Mouse (Mus musculus): ENCODE measurements around the gene Psmf1. TPM values are rescaled to one million over a fixed set of nuclear protein-coding genes. Genes with fewer than 3 reads are reported as not detected.

Psmf1 gene
- 45.8 and 46.8 TPM in 2 replicates for polyA plus RNA-seq (2014; fragmentation: Nextera tagmentation; extraction: Ambion mirVana)

GRCm38 (mm10) chr2:151743845-151744244, at the start of gene Psmf1:
TSS of gene Psmf1 (minus strand) at chr2:151744186.
- H3K27me3 ChIP-seq (ENCODE audit: control insufficient read depth, insufficient read depth, low read length) = no peaks in the 10 kb centered on the region
- H3K9ac ChIP-seq (replicated peaks; ENCODE audit: low read length) = no peak within 1 kb of the TSS
- ATAC-seq (replicated peaks; ENCODE audit: insufficient number of reproducible peaks, low FRiP score, low TSS enrichment, low read depth) (no peak), DNase-seq (ENCODE audit: low spot score) (no peak)
- no peak within 1 kb of the TSS for H3K4me3 ChIP-seq (ENCODE audit: low read depth, low read length)
- no peaks in the 10 kb centered on the region for H3K36me3 ChIP-seq (replicated peaks; ENCODE audit: control insufficient read depth, insufficient read depth, low read depth, low read length)
- no peaks in the 10 kb centered on the region for H3K9me3 ChIP-seq (replicated peaks; ENCODE audit: control insufficient read depth, low read length)
- no peaks in the 10 kb centered on the region; the same call in 1 of the 2 replicates for H3K4me1 ChIP-seq (ENCODE audit: control insufficient read depth, insufficient read depth, low read length)
- H3K27ac ChIP-seq (replicated peaks; ENCODE audit: low read depth, low read length) = no peak within 1 kb of the TSS
- H3K4me2 ChIP-seq (ENCODE audit: low read depth, low read length) = no peak within 1 kb of the TSS

GRCm38 (mm10) chr2:151791156-151791555, 47.2 kb upstream of the Psmf1 start:
- no peaks in the 10 kb centered on the region for H3K27me3 ChIP-seq (ENCODE audit: control insufficient read depth, insufficient read depth, low read length)
- H3K9me3 ChIP-seq (replicated peaks; ENCODE audit: control insufficient read depth, low read length) = no peaks in the 10 kb centered on the region
- no peak overlapping the region for H3K27ac ChIP-seq (replicated peaks; ENCODE audit: low read depth, low read length)
- H3K9ac ChIP-seq (replicated peaks; ENCODE audit: low read length) = no peak overlapping the region
- H3K4me2 ChIP-seq (ENCODE audit: low read depth, low read length) = no peak overlapping the region
- peaks cover 4% of the 10 kb centered on the region for H3K4me1 ChIP-seq (ENCODE audit: control insufficient read depth, insufficient read depth, low read length)
- 62% methylated on average over 5 of the region's 5 CpGs for WGBS
- H3K36me3 ChIP-seq (replicated peaks; ENCODE audit: control insufficient read depth, insufficient read depth, low read depth, low read length) = no peaks in the 10 kb centered on the region
- DNase-seq (ENCODE audit: low spot score) (no peak), ATAC-seq (replicated peaks; ENCODE audit: insufficient number of reproducible peaks, low FRiP score, low TSS enrichment, low read depth) (no peak)
- H3K4me3 ChIP-seq (ENCODE audit: low read depth, low read length) = no peak overlapping the region

GRCm38 (mm10) chr2:151790169-151790568, 46.2 kb upstream of the Psmf1 start:
- H3K27ac ChIP-seq (replicated peaks; ENCODE audit: low read depth, low read length) = no peak overlapping the region
- H3K4me3 ChIP-seq (ENCODE audit: low read depth, low read length) = no peak overlapping the region
- DNase-seq (ENCODE audit: low spot score) = peak; percentile 69
- no peaks in the 10 kb centered on the region for H3K27me3 ChIP-seq (ENCODE audit: control insufficient read depth, insufficient read depth, low read length)
- H3K9me3 ChIP-seq (replicated peaks; ENCODE audit: control insufficient read depth, low read length) = no peaks in the 10 kb centered on the region
- H3K9ac ChIP-seq (replicated peaks; ENCODE audit: low read length) = no peak overlapping the region
- ATAC-seq (replicated peaks; ENCODE audit: insufficient number of reproducible peaks, low FRiP score, low TSS enrichment, low read depth) = no peak
- peaks cover 4% of the 10 kb centered on the region for H3K4me1 ChIP-seq (ENCODE audit: control insufficient read depth, insufficient read depth, low read length)
- no peak overlapping the region for H3K4me2 ChIP-seq (ENCODE audit: low read depth, low read length)
- 39% methylated on average over 7 of the region's 7 CpGs for WGBS
- H3K36me3 ChIP-seq (replicated peaks; ENCODE audit: control insufficient read depth, insufficient read depth, low read depth, low read length) = no peaks in the 10 kb centered on the region

GRCm38 (mm10) chr2:151788221-151788977, 44.4 kb upstream of the Psmf1 start:
- Histone ChIP-seq H3K9me3 (replicated peaks; ENCODE audit: control insufficient read depth, low read length) (no peaks in the 10 kb centered on the region), H3K4me1 (ENCODE audit: control insufficient read depth, insufficient read depth, low read length) (peaks cover 4% of the 10 kb centered on the region), H3K4me3 (ENCODE audit: low read depth, low read length) (no peak overlapping the region), H3K27me3 (ENCODE audit: control insufficient read depth, insufficient read depth, low read length) (no peaks in the 10 kb centered on the region), H3K4me2 (ENCODE audit: low read depth, low read length) (no peak overlapping the region), H3K36me3 (replicated peaks; ENCODE audit: control insufficient read depth, insufficient read depth, low read depth, low read length) (no peaks in the 10 kb centered on the region), H3K27ac (replicated peaks; ENCODE audit: low read depth, low read length) (no peak overlapping the region), H3K9ac (replicated peaks; ENCODE audit: low read length) (no peak overlapping the region)
- no peak for ATAC-seq (replicated peaks; ENCODE audit: insufficient number of reproducible peaks, low FRiP score, low TSS enrichment, low read depth)
- DNase-seq (ENCODE audit: low spot score) = no peak
- WGBS = 77% methylated on average over 7 of the region's 7 CpGs

- Histone ChIP-seq H3K9ac (replicated peaks; ENCODE audit: low read length) (no peak overlapping the region), H3K4me2 (ENCODE audit: low read depth, low read length) (no peak overlapping the region), H3K27me3 (ENCODE audit: control insufficient read depth, insufficient read depth, low read length) (no peaks in the 10 kb centered on the region), H3K4me3 (ENCODE audit: low read depth, low read length) (no peak overlapping the region), H3K9me3 (replicated peaks; ENCODE audit: control insufficient read depth, low read length) (no peaks in the 10 kb centered on the region), H3K4me1 (ENCODE audit: control insufficient read depth, insufficient read depth, low read length) (no peaks in the 10 kb centered on the region), H3K27ac (replicated peaks; ENCODE audit: low read depth, low read length) (no peak overlapping the region), H3K36me3 (replicated peaks; ENCODE audit: control insufficient read depth, insufficient read depth, low read depth, low read length) (no peaks in the 10 kb centered on the region)
- ATAC-seq (replicated peaks; ENCODE audit: insufficient number of reproducible peaks, low FRiP score, low TSS enrichment, low read depth) = no peak
- no peak for DNase-seq (ENCODE audit: low spot score)
- WGBS = 88% methylated on average over 2 of the region's 2 CpGs
These were observed 39.5 kb upstream of the Psmf1 start for GRCm38 (mm10) chr2:151783493-151783892.

GRCm38 (mm10) chr2:151777366-151777765, 33.4 kb upstream of the Psmf1 start:
- Histone ChIP-seq H3K4me3 (ENCODE audit: low read depth, low read length) (no peak overlapping the region), H3K9me3 (replicated peaks; ENCODE audit: control insufficient read depth, low read length) (no peaks in the 10 kb centered on the region), H3K4me2 (ENCODE audit: low read depth, low read length) (no peak overlapping the region), H3K9ac (replicated peaks; ENCODE audit: low read length) (no peak overlapping the region), H3K27ac (replicated peaks; ENCODE audit: low read depth, low read length) (no peak overlapping the region), H3K27me3 (ENCODE audit: control insufficient read depth, insufficient read depth, low read length) (no peaks in the 10 kb centered on the region), H3K4me1 (ENCODE audit: control insufficient read depth, insufficient read depth, low read length) (no peaks in the 10 kb centered on the region), H3K36me3 (replicated peaks; ENCODE audit: control insufficient read depth, insufficient read depth, low read depth, low read length) (no peaks in the 10 kb centered on the region)
- ATAC-seq (replicated peaks; ENCODE audit: insufficient number of reproducible peaks, low FRiP score, low TSS enrichment, low read depth) (no peak), DNase-seq (ENCODE audit: low spot score) (no peak)
- 82% methylated on average over 3 of the region's 3 CpGs for WGBS

- no peaks in the 10 kb centered on the region for H3K9me3 ChIP-seq (replicated peaks; ENCODE audit: control insufficient read depth, low read length)
- no peaks in the 10 kb centered on the region for H3K36me3 ChIP-seq (replicated peaks; ENCODE audit: control insufficient read depth, insufficient read depth, low read depth, low read length)
- ATAC-seq (replicated peaks; ENCODE audit: insufficient number of reproducible peaks, low FRiP score, low TSS enrichment, low read depth) = no peak
- no peak for DNase-seq (ENCODE audit: low spot score)
- H3K9ac ChIP-seq (replicated peaks; ENCODE audit: low read length) = no peak overlapping the region
- no peak overlapping the region for H3K4me2 ChIP-seq (ENCODE audit: low read depth, low read length)
- no peaks in the 10 kb centered on the region for H3K27me3 ChIP-seq (ENCODE audit: control insufficient read depth, insufficient read depth, low read length)
- H3K4me3 ChIP-seq (ENCODE audit: low read depth, low read length) = no peak overlapping the region
- H3K27ac ChIP-seq (replicated peaks; ENCODE audit: low read depth, low read length) = no peak overlapping the region
- H3K4me1 ChIP-seq (ENCODE audit: control insufficient read depth, insufficient read depth, low read length) = no peaks in the 10 kb centered on the region
- WGBS = 89% methylated on average over 8 of the region's 8 CpGs
These were observed 29.5 kb upstream of the Psmf1 start for GRCm38 (mm10) chr2:151773476-151773875.

GRCm38 (mm10) chr2:151772169-151772568, 28.2 kb upstream of the Psmf1 start:
- Histone ChIP-seq H3K4me3 (ENCODE audit: low read depth, low read length) (no peak overlapping the region), H3K9me3 (replicated peaks; ENCODE audit: control insufficient read depth, low read length) (no peaks in the 10 kb centered on the region), H3K9ac (replicated peaks; ENCODE audit: low read length) (no peak overlapping the region), H3K4me2 (ENCODE audit: low read depth, low read length) (no peak overlapping the region), H3K36me3 (replicated peaks; ENCODE audit: control insufficient read depth, insufficient read depth, low read depth, low read length) (no peaks in the 10 kb centered on the region), H3K4me1 (ENCODE audit: control insufficient read depth, insufficient read depth, low read length) (no peaks in the 10 kb centered on the region), H3K27me3 (ENCODE audit: control insufficient read depth, insufficient read depth, low read length) (no peaks in the 10 kb centered on the region), H3K27ac (replicated peaks; ENCODE audit: low read depth, low read length) (no peak overlapping the region)
- DNase-seq (ENCODE audit: low spot score) (no peak), ATAC-seq (replicated peaks; ENCODE audit: insufficient number of reproducible peaks, low FRiP score, low TSS enrichment, low read depth) (no peak)
- 84% methylated on average over 4 of the region's 4 CpGs for WGBS
